Mouse (Mus musculus): ENCODE data around the gene H2-M10.2. TPM values are rescaled to one million over a fixed set of nuclear protein-coding genes. Genes with fewer than 3 reads are reported as not detected.
A peak's percentile ranks its signal among the peaks of the same experiment; 100 is the strongest.

Gene H2-M10.2
- total RNA-seq (2014; rRNA removed; ENCODE audit: low replicate concordance) = not detected in 2 replicates
- not detected in 2 replicates for polyA plus RNA-seq (2015; fragmentation: Nextera tagmentation; extraction: Ambion mirVana)

DNA sequence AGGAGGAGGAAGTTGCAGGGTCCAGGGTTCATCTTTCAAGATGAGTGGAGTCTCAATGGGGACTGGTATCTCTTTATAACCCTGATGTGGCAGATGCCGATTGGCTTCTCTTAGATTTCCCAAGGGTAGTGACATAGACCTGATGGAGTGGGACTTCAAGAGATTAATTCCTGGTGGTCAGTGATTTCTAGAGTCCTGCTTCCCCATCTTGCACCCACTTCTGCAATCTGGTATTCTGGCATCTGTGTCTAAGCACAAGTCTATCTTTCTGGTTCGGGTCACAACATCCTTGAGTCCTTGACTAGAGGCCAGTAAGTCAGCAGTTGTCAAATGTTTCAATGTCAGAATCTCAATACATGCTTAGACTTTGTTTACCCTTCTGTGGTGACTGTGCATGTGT lies at the start of gene H2-M10.2:
TSS of gene H2-M10.2 (minus strand) at position 101 of the 400 bp plus-strand sequence.
- H3K9me3 ChIP-seq (replicated peaks; ENCODE audit: control insufficient read depth, low read length) = peaks cover 8% of the 10 kb centered on the region; the same call in 1 of the 2 replicates
- DNase-seq (ENCODE audit: low spot score) (no peak), ATAC-seq (ENCODE audit: insufficient read depth, low read depth) (no peak)
- no peak within 1 kb of the TSS for H3K4me3 ChIP-seq (ENCODE audit: low read depth, low read length)
- 74% methylated on average over 2 of the region's 2 CpGs for WGBS
- no peak for TF ChIP-seq CTCF (IDR thresholded peaks at IDR 0.05; ENCODE audit: low read depth)
- TF ChIP-seq EP300 (IDR thresholded peaks at IDR 0.05; ENCODE audit: low read depth) = no peak
- no peak within 1 kb of the TSS for H3K27ac ChIP-seq (ENCODE audit: low read depth)
- no peak within 1 kb of the TSS for H3K4me2 ChIP-seq (ENCODE audit: low read depth, low read length)
- no peaks in the 10 kb centered on the region for H3K36me3 ChIP-seq (replicated peaks; ENCODE audit: control insufficient read depth, insufficient read depth, low read length)
- no peaks in the 10 kb centered on the region for H3K4me1 ChIP-seq (ENCODE audit: control insufficient read depth, insufficient read depth)
- H3K9ac ChIP-seq (replicated peaks; ENCODE audit: low read depth, low read length) = no peak within 1 kb of the TSS
- H3K27me3 ChIP-seq (ENCODE audit: control insufficient read depth, insufficient read depth, low read length) = no peaks in the 10 kb centered on the region

DNA sequence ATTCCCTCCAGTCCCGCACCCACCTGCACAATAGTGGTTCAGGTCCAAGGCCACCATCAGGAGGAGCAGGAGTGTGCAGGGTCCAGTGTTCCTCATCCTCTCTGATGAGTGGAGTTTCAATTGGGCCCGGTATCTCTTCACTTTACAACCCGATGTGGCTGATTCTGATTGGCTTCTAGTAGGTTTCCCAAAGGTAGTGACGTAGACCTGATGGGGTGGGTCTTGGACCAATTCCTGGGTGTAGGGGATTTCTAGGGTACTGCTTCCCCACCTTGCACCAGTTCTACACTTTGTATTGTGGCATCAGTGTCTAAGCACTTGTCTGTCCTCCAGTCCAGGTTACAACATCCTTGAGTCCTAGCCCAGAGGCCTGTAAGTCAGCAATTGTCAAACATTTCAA lies 39.8 kb upstream of the H2-M10.2 start, which contains the start of gene H2-M10.1:
TSS of gene H2-M10.1 (minus strand) at position 101 of the 400 bp plus-strand sequence.
- no peak for ATAC-seq (ENCODE audit: insufficient read depth, low read depth)
- Histone ChIP-seq H3K36me3 (replicated peaks; ENCODE audit: control insufficient read depth, insufficient read depth, low read length) (no peaks in the 10 kb centered on the region), H3K4me1 (ENCODE audit: control insufficient read depth, insufficient read depth) (no peaks in the 10 kb centered on the region), H3K27ac (ENCODE audit: low read depth) (no peak within 1 kb of the TSS), H3K4me3 (ENCODE audit: low read depth, low read length) (no peak within 1 kb of the TSS), H3K9ac (replicated peaks; ENCODE audit: low read depth, low read length) (no peak within 1 kb of the TSS), H3K4me2 (ENCODE audit: low read depth, low read length) (no peak within 1 kb of the TSS), H3K27me3 (ENCODE audit: control insufficient read depth, insufficient read depth, low read length) (no peaks in the 10 kb centered on the region), H3K9me3 (replicated peaks; ENCODE audit: control insufficient read depth, low read length) (no peaks in the 10 kb centered on the region)
- no peak for DNase-seq (ENCODE audit: low spot score)
- no peak for TF ChIP-seq EP300 (IDR thresholded peaks at IDR 0.05; ENCODE audit: low read depth)
- no peak for TF ChIP-seq CTCF (IDR thresholded peaks at IDR 0.05; ENCODE audit: low read depth)
- 81% methylated on average over 4 of the region's 4 CpGs for WGBS

DNA sequence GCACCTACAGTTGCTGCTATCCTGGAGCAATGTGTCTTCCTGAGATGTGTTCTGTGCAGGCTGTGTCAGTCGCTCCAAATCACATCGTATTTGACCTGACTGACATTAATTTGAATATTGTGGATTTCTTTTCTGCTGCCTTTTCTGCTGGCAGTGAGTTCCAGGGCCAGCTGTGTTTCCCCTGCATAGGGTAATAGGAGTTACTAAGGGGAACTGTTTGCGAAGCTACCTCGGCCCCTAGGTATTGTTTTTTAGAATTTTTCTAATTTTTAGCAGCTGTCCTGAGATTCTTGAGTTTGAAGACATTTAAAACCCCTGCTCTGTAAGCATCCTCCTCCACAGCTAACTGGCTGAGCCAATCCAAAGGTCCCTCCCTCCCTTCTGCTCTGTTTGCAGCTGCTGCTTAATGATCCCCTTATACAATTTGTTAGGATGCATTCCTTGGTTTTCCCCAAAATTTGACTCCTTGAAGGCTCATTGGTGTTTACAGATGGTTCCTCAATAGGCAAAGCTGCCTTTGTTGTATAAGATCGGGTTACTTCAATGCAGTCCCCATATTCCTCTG lies 29.5 kb upstream of the H2-M10.2 start:
- Histone ChIP-seq H3K36me3 (replicated peaks; ENCODE audit: control insufficient read depth, insufficient read depth, low read length) (no peaks in the 10 kb centered on the region), H3K4me3 (ENCODE audit: low read depth, low read length) (peak overlapping the region; percentile 55), H3K9me3 (replicated peaks; ENCODE audit: control insufficient read depth, low read length) (no peaks in the 10 kb centered on the region), H3K4me2 (ENCODE audit: low read depth, low read length) (peak overlapping the region; percentile 92), H3K27ac (ENCODE audit: low read depth) (no peak overlapping the region), H3K4me1 (ENCODE audit: control insufficient read depth, insufficient read depth) (no peaks in the 10 kb centered on the region), H3K9ac (replicated peaks; ENCODE audit: low read depth, low read length) (no peak overlapping the region), H3K27me3 (ENCODE audit: control insufficient read depth, insufficient read depth, low read length) (no peaks in the 10 kb centered on the region)
- no peak for ATAC-seq (ENCODE audit: insufficient read depth, low read depth)
- no peak for DNase-seq (ENCODE audit: low spot score)
- WGBS = 41% methylated on average over 5 of the region's 5 CpGs
- TF ChIP-seq CTCF (IDR thresholded peaks at IDR 0.05; ENCODE audit: low read depth) (no peak), EP300 (IDR thresholded peaks at IDR 0.05; ENCODE audit: low read depth) (no peak)

DNA sequence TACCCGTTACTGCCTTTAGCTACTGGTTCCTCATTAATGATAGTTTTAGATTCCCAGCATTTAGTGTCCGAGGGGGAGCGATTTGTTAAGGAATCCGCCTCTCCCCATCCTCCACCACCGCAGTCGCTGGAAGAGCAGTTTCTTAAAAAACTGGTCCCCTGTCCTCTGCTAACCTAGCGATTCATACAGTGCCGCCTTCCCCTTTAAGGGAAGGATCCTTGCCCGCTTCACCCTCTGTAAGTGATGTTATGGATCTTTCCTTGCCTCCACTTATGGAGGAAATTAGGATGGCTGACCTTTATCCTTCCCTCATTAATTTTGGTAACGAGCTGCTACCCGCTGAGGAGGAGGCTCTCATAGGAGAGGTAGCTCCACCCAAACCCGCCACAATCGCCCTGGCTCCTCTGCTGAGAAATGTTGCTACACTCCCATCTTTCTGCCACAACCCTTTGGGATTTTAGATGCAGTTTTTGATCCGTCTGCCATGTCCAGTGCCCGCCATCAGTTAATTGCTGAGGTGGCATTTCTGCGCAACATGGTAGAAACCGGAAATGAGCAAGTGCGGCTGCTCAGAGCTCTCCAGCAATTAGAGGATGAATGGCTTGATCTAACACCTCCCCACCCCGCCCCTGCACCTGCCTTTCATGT lies 28.9 kb upstream of the H2-M10.2 start:
- H3K4me2 ChIP-seq (ENCODE audit: low read depth, low read length) = peak overlapping the region; percentile 92
- no peak for ATAC-seq (ENCODE audit: insufficient read depth, low read depth)
- H3K9ac ChIP-seq (replicated peaks; ENCODE audit: low read depth, low read length) = peak overlapping the region; percentile 18; the same call in 1 of the 2 replicates
- no peak for TF ChIP-seq CTCF (IDR thresholded peaks at IDR 0.05; ENCODE audit: low read depth)
- TF ChIP-seq EP300 (IDR thresholded peaks at IDR 0.05; ENCODE audit: low read depth) = no peak
- no peaks in the 10 kb centered on the region for H3K27me3 ChIP-seq (ENCODE audit: control insufficient read depth, insufficient read depth, low read length)
- H3K4me3 ChIP-seq (ENCODE audit: low read depth, low read length) = peak overlapping the region; percentile 55
- no peak overlapping the region for H3K27ac ChIP-seq (ENCODE audit: low read depth)
- no peaks in the 10 kb centered on the region for H3K4me1 ChIP-seq (ENCODE audit: control insufficient read depth, insufficient read depth)
- no peaks in the 10 kb centered on the region for H3K36me3 ChIP-seq (replicated peaks; ENCODE audit: control insufficient read depth, insufficient read depth, low read length)
- WGBS = under 1% methylated on average over 19 of the region's 19 CpGs
- no peak for DNase-seq (ENCODE audit: low spot score)
- H3K9me3 ChIP-seq (replicated peaks; ENCODE audit: control insufficient read depth, low read length) = no peaks in the 10 kb centered on the region

DNA sequence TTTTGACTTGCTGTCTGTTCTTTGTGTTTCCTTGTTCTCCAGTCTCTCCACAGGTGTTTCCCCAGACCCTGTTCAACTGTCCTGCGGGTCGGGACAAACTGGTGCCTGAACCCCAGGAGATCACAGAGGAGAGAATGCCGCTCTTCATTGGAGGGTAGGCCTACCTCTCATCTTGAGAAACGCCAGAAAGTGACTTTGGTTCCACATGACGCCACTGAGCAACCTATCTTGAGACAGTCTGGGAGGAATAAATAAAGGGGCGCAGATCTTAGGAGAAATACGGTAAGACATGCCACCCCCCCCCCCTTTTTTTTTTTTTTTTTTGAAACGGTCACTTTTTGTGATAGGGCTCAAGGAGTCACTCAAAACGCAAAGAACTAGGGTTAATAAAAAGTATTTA lies 28.2 kb upstream of the H2-M10.2 start:
- no peak overlapping the region for H3K27ac ChIP-seq (ENCODE audit: low read depth)
- TF ChIP-seq CTCF (IDR thresholded peaks at IDR 0.05; ENCODE audit: low read depth) = no peak
- TF ChIP-seq EP300 (IDR thresholded peaks at IDR 0.05; ENCODE audit: low read depth) = no peak
- H3K36me3 ChIP-seq (replicated peaks; ENCODE audit: control insufficient read depth, insufficient read depth, low read length) = no peaks in the 10 kb centered on the region
- peak overlapping the region; percentile 55 for H3K4me3 ChIP-seq (ENCODE audit: low read depth, low read length)
- no peaks in the 10 kb centered on the region for H3K4me1 ChIP-seq (ENCODE audit: control insufficient read depth, insufficient read depth)
- no peaks in the 10 kb centered on the region for H3K9me3 ChIP-seq (replicated peaks; ENCODE audit: control insufficient read depth, low read length)
- peaks cover 3% of the 10 kb centered on the region; the same call in 1 of the 2 replicates for H3K27me3 ChIP-seq (ENCODE audit: control insufficient read depth, insufficient read depth, low read length)
- WGBS = 5% methylated on average over 9 of the region's 9 CpGs
- peak overlapping the region; percentile 92 for H3K4me2 ChIP-seq (ENCODE audit: low read depth, low read length)
- no peak overlapping the region; the same call in 1 of the 2 replicates for H3K9ac ChIP-seq (replicated peaks; ENCODE audit: low read depth, low read length)
- DNase-seq (ENCODE audit: low spot score) = no peak
- no peak for ATAC-seq (ENCODE audit: insufficient read depth, low read depth)
